Mouse (Mus musculus): ENCODE measurements at regions not wholly inside any gene's neighbourhood (a gene's known extent, or its start where the extent isn't known, plus 50 kb on each side); places are given as distances from the start of the nearest gene placed in this dataset.

- no peaks in the 10 kb centered on the region for H3K27me3 ChIP-seq (ENCODE audit: control insufficient read depth, insufficient read depth, low read length)
- DNase-seq (ENCODE audit: low spot score): no peak
- H3K4me3 ChIP-seq (ENCODE audit: low read depth, low read length): no peak overlapping the region
- no peak overlapping the region for H3K27ac ChIP-seq (ENCODE audit: low read depth, low read length)
- H3K4me2 ChIP-seq (ENCODE audit: low read depth, low read length, severe bottlenecking): no peak overlapping the region
- H3K4me1 ChIP-seq (replicated peaks; ENCODE audit: control insufficient read depth, insufficient read depth, low read length): no peaks in the 10 kb centered on the region
- no peak for ATAC-seq (replicated peaks; ENCODE audit: low FRiP score)
- H3K36me3 ChIP-seq (ENCODE audit: control insufficient read depth, insufficient read depth, low read length): no peaks in the 10 kb centered on the region
- no peaks in the 10 kb centered on the region for H3K9me3 ChIP-seq (ENCODE audit: control insufficient read depth, low read length)
- no peak overlapping the region for H3K9ac ChIP-seq (ENCODE audit: low read length)
- 92% methylated on average over 6 of the region's 6 CpGs for WGBS
These were observed 196.0 kb upstream of the Cdh9 start for GRCm38 (mm10) chr15:16532587-16532986.

DNA sequence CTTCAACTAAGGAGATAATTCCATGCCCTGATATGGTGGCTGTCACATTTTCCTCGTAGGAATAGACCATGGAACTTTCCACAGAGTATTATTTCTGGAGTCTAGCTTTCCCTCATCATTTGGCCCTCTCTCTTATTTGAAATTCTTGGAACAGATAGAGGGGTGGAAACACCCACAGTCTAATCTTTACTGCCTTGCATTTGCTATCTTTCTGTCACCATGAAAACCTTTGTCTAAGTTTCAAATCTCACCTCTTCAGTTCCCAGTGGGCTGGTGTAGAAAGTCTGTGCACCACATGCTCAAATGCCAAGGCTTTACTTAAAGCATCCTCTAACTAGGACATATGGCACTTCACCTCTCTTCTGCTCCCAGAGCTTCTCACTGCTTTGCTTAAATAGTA is 187.3 kb upstream of the Cdh9 start:
- Histone ChIP-seq H3K4me3 (ENCODE audit: low read depth, low read length) (no peak overlapping the region), H3K36me3 (ENCODE audit: control insufficient read depth, insufficient read depth, low read length) (no peaks in the 10 kb centered on the region)
- 67% methylated on average over 1 of the region's 1 CpGs for WGBS

DNA sequence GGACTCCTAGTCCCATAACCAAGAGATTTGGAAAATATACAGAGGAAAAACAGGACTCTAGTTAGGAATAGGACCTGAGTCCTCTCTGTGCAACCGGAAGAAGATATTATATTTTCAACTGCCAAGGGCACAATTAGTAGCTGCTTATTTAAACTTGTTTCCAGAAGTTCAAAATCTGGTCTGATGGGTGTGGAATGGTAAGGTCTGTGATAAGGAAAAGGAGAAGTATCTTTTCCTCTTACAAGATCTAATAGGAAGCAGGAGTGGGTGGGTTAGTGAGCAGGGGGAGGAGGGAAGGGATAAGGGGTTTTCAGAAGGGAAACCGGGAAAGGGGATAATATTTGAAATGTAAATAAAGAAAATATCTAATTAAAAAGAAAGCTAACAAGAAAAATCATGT is 173.4 kb upstream of the Cdh9 start:
- WGBS: 87% methylated on average over 2 of the region's 2 CpGs
- H3K4me3 ChIP-seq (ENCODE audit: low read depth, low read length): no peak overlapping the region
- H3K4me2 ChIP-seq (ENCODE audit: low read depth, low read length, severe bottlenecking): no peak overlapping the region
- no peak overlapping the region for H3K9ac ChIP-seq (ENCODE audit: low read length)
- DNase-seq (ENCODE audit: low spot score) (no peak), ATAC-seq (replicated peaks; ENCODE audit: low FRiP score) (no peak)
- H3K36me3 ChIP-seq (ENCODE audit: control insufficient read depth, insufficient read depth, low read length): no peaks in the 10 kb centered on the region
- H3K9me3 ChIP-seq (ENCODE audit: control insufficient read depth, low read length): no peaks in the 10 kb centered on the region
- H3K27ac ChIP-seq (ENCODE audit: low read depth, low read length): no peak overlapping the region
- H3K27me3 ChIP-seq (ENCODE audit: control insufficient read depth, insufficient read depth, low read length): no peaks in the 10 kb centered on the region
- no peaks in the 10 kb centered on the region for H3K4me1 ChIP-seq (replicated peaks; ENCODE audit: control insufficient read depth, insufficient read depth, low read length)

More for the DNA sequence above, 187.3 kb upstream of the Cdh9 start:
- no peak for ATAC-seq (replicated peaks; ENCODE audit: low FRiP score)
- H3K27ac ChIP-seq (ENCODE audit: low read depth, low read length): no peak overlapping the region
- H3K27me3 ChIP-seq (ENCODE audit: control insufficient read depth, insufficient read depth, low read length): no peaks in the 10 kb centered on the region
- DNase-seq (ENCODE audit: low spot score): no peak
- H3K9ac ChIP-seq (ENCODE audit: low read length): no peak overlapping the region
- no peak overlapping the region for H3K4me2 ChIP-seq (ENCODE audit: low read depth, low read length, severe bottlenecking)
- no peaks in the 10 kb centered on the region for H3K4me1 ChIP-seq (replicated peaks; ENCODE audit: control insufficient read depth, insufficient read depth, low read length)
- H3K9me3 ChIP-seq (ENCODE audit: control insufficient read depth, low read length): no peaks in the 10 kb centered on the region

DNA sequence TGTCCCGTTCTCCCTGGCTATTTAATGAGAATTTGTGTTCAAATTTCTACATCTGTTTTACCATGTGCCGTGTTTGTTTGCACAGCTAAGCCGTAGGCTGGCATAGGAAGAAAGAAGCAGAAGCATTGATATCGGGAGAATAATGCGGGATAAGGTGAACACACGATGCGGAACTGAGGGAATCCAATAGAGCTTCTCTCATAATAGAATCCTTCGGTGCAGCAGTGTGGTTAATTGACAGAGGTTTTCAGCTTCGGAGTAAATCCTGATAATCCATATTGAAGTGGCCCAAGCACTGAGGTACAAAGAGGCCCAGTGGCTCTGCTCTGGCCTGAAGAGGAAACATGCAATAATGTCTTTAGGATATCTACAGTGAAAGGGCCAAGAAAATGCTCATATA is 172.2 kb upstream of the Cdh9 start:
- H3K4me1 ChIP-seq (replicated peaks; ENCODE audit: control insufficient read depth, insufficient read depth, low read length): no peaks in the 10 kb centered on the region
- ATAC-seq (replicated peaks; ENCODE audit: low FRiP score): no peak
- H3K9ac ChIP-seq (ENCODE audit: low read length): no peak overlapping the region
- H3K4me2 ChIP-seq (ENCODE audit: low read depth, low read length, severe bottlenecking): no peak overlapping the region
- no peak overlapping the region for H3K27ac ChIP-seq (ENCODE audit: low read depth, low read length)
- no peak overlapping the region for H3K4me3 ChIP-seq (ENCODE audit: low read depth, low read length)
- no peaks in the 10 kb centered on the region for H3K9me3 ChIP-seq (ENCODE audit: control insufficient read depth, low read length)
- no peaks in the 10 kb centered on the region for H3K36me3 ChIP-seq (ENCODE audit: control insufficient read depth, insufficient read depth, low read length)
- no peak for DNase-seq (ENCODE audit: low spot score)
- WGBS: 26% methylated on average over 9 of the region's 9 CpGs
- H3K27me3 ChIP-seq (ENCODE audit: control insufficient read depth, insufficient read depth, low read length): no peaks in the 10 kb centered on the region

- DNase-seq (ENCODE audit: low spot score) (no peak), ATAC-seq (replicated peaks; ENCODE audit: low FRiP score) (no peak)
- Histone ChIP-seq H3K27ac (ENCODE audit: low read depth, low read length) (no peak overlapping the region), H3K4me1 (replicated peaks; ENCODE audit: control insufficient read depth, insufficient read depth, low read length) (no peaks in the 10 kb centered on the region), H3K4me2 (ENCODE audit: low read depth, low read length, severe bottlenecking) (no peak overlapping the region), H3K4me3 (ENCODE audit: low read depth, low read length) (no peak overlapping the region), H3K36me3 (ENCODE audit: control insufficient read depth, insufficient read depth, low read length) (no peaks in the 10 kb centered on the region), H3K9ac (ENCODE audit: low read length) (no peak overlapping the region), H3K9me3 (ENCODE audit: control insufficient read depth, low read length) (no peaks in the 10 kb centered on the region), H3K27me3 (ENCODE audit: control insufficient read depth, insufficient read depth, low read length) (no peaks in the 10 kb centered on the region)
- WGBS: 84% methylated on average over 4 of the region's 4 CpGs
These were observed 162.3 kb upstream of the Cdh9 start for GRCm38 (mm10) chr15:16566155-16566732.

DNA sequence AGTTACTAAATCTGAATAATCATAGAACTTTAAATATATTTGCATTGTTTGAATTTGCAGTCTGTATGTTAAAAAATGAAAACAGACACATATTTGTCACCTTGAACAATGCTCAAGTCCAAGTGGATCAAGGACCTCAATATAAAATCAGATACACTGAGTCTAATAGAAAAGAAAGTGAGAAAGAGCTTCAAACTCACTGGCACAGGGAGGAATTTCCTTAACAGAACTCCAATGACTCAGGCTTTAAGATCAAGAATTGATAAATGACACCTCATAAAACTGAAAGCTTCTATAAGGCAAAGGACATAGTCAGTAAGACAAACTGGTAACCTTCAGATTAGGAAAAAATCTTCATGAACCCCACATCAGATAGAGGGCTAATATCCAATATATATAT is 161.8 kb upstream of the Cdh9 start:
- Histone ChIP-seq H3K27me3 (ENCODE audit: control insufficient read depth, insufficient read depth, low read length) (no peaks in the 10 kb centered on the region), H3K9ac (ENCODE audit: low read length) (no peak overlapping the region), H3K4me3 (ENCODE audit: low read depth, low read length) (no peak overlapping the region), H3K9me3 (ENCODE audit: control insufficient read depth, low read length) (no peaks in the 10 kb centered on the region), H3K27ac (ENCODE audit: low read depth, low read length) (no peak overlapping the region), H3K4me2 (ENCODE audit: low read depth, low read length, severe bottlenecking) (no peak overlapping the region), H3K4me1 (replicated peaks; ENCODE audit: control insufficient read depth, insufficient read depth, low read length) (no peaks in the 10 kb centered on the region), H3K36me3 (ENCODE audit: control insufficient read depth, insufficient read depth, low read length) (no peaks in the 10 kb centered on the region)
- ATAC-seq (replicated peaks; ENCODE audit: low FRiP score): no peak
- no peak for DNase-seq (ENCODE audit: low spot score)

- no peak for ATAC-seq (replicated peaks; ENCODE audit: low FRiP score)
- Histone ChIP-seq H3K9me3 (ENCODE audit: control insufficient read depth, low read length) (no peaks in the 10 kb centered on the region), H3K4me2 (ENCODE audit: low read depth, low read length, severe bottlenecking) (no peak overlapping the region), H3K36me3 (ENCODE audit: control insufficient read depth, insufficient read depth, low read length) (no peaks in the 10 kb centered on the region), H3K27me3 (ENCODE audit: control insufficient read depth, insufficient read depth, low read length) (no peaks in the 10 kb centered on the region), H3K27ac (ENCODE audit: low read depth, low read length) (no peak overlapping the region), H3K9ac (ENCODE audit: low read length) (no peak overlapping the region), H3K4me3 (ENCODE audit: low read depth, low read length) (no peak overlapping the region), H3K4me1 (replicated peaks; ENCODE audit: control insufficient read depth, insufficient read depth, low read length) (no peaks in the 10 kb centered on the region)
- WGBS: 91% methylated on average over 5 of the region's 5 CpGs
- DNase-seq (ENCODE audit: low spot score): no peak
These were observed 111.7 kb upstream of the Cdh9 start for GRCm38 (mm10) chr15:16616812-16617211.

DNA sequence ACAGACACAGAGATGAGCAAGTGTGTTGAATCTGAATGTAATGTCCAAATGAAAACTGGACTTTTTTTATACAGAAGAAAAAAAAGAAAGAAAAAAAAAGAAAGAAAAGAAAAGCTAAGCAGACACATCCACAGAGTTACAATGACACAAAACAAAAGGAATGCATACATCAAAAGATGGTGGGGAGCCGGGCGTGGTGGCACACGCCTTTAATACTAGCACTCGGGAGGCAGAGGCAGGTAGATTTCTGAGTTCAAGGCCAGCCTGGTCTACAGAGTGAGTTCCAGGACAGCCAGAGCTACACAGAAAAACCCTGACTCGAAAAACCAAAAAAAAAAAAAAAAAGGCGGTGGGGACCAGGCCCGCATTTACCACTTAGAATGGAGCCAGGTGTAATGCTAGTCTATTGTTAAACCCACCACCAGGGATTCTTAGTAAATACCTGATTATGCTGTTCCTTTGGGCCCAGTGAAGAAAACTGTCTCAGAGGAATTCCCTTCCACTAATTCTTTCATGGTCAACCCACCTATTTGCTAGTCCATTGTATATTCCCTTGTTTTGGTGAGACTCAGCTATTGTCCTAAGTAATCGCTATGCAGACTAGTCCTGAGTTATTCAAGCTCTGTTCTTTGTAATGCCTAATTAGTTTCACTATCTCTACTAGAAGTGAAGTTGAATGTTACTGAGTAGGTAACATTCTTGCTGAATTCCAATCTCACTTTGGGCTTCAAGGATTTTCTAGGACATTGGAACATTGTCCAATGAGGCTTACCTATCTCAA is 99.0 kb upstream of the Cdh9 start:
- Histone ChIP-seq H3K4me1 (replicated peaks; ENCODE audit: control insufficient read depth, insufficient read depth, low read length) (no peaks in the 10 kb centered on the region), H3K9me3 (ENCODE audit: control insufficient read depth, low read length) (no peaks in the 10 kb centered on the region), H3K27me3 (ENCODE audit: control insufficient read depth, insufficient read depth, low read length) (no peaks in the 10 kb centered on the region), H3K4me2 (ENCODE audit: low read depth, low read length, severe bottlenecking) (no peak overlapping the region), H3K4me3 (ENCODE audit: low read depth, low read length) (no peak overlapping the region), H3K36me3 (ENCODE audit: control insufficient read depth, insufficient read depth, low read length) (no peaks in the 10 kb centered on the region), H3K27ac (ENCODE audit: low read depth, low read length) (no peak overlapping the region), H3K9ac (ENCODE audit: low read length) (no peak overlapping the region)
- ATAC-seq (replicated peaks; ENCODE audit: low FRiP score) (no peak), DNase-seq (ENCODE audit: low spot score) (no peak)
- WGBS: 94% methylated on average over 8 of the region's 8 CpGs

DNA sequence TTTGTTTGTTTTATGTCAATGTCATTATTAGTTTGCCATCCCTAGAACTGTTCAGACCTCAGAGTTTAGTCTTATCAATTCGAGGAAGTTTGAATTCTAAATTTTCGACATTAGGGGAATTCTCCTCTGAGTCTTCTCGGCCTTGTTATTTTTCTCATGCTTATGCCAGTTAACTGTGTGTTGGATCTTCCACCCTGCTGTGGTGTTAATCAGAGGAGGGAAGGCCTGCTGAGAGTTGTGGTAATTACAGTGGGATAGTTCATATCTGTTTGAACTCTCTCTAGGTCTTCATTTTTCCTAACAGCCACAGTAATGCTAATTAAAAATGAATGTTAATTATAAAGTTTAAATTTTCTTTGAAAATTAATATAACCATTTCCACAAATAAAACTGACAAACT is 88.9 kb upstream of the Cdh9 start:
- Histone ChIP-seq H3K27me3 (ENCODE audit: control insufficient read depth, insufficient read depth, low read length) (no peaks in the 10 kb centered on the region), H3K9ac (ENCODE audit: low read length) (no peak overlapping the region), H3K36me3 (ENCODE audit: control insufficient read depth, insufficient read depth, low read length) (no peaks in the 10 kb centered on the region), H3K4me3 (ENCODE audit: low read depth, low read length) (no peak overlapping the region), H3K27ac (ENCODE audit: low read depth, low read length) (no peak overlapping the region), H3K4me1 (replicated peaks; ENCODE audit: control insufficient read depth, insufficient read depth, low read length) (no peaks in the 10 kb centered on the region), H3K4me2 (ENCODE audit: low read depth, low read length, severe bottlenecking) (no peak overlapping the region), H3K9me3 (ENCODE audit: control insufficient read depth, low read length) (no peaks in the 10 kb centered on the region)
- ATAC-seq (replicated peaks; ENCODE audit: low FRiP score): no peak
- no peak for DNase-seq (ENCODE audit: low spot score)
- WGBS: 50% methylated on average over 3 of the region's 3 CpGs

Data from forebrain, embryonic 11.5 days (tissue).